Mouse (Mus musculus) forelimb bud, embryonic 11.5 days (tissue): ENCODE data around the gene Bmp8a.
"Not testable (repeated sequence)": the region's sequence is repeated elsewhere in the genome, so short reads cannot be mapped to it uniquely, and the experiment has no call there.

Source experiments
- DNase-seq: peaks from one replicate; pipeline ENCODE4 v3.0.0-alpha.2; 2012; ENCODE audit warnings: low read depth, low spot score

Gene Bmp8a

GRCm38 (mm10) chr4:123286790-123287189 is 56.3 kb downstream of the Bmp8a start:
- DNase-seq, result no peak

GRCm38 (mm10) chr4:123284731-123285624 is 58.1 kb downstream of the Bmp8a start:
- DNase-seq, result no peak

GRCm38 (mm10) chr4:123283675-123284064 is 59.4 kb downstream of the Bmp8a start:
- peak; percentile 10 for DNase-seq

GRCm38 (mm10) chr4:123282915-123283674 is 60.0 kb downstream of the Bmp8a start:
- DNase-seq, result not testable (repeated sequence)

- DNase-seq, result peak; percentile 92
Observed at GRCm38 (mm10) chr4:123282500-123282899, 60.6 kb downstream of the Bmp8a start.

- no peak for DNase-seq
Observed at GRCm38 (mm10) chr4:123280117-123280516, 62.9 kb downstream of the Bmp8a start.

- DNase-seq, result no peak
Observed at GRCm38 (mm10) chr4:123271063-123271462, 72.0 kb downstream of the Bmp8a start.
